Mouse (Mus musculus) liver, embryonic 15.5 days (tissue): ENCODE data around the gene Mpp2. TPM values are rescaled to one million over a fixed set of nuclear protein-coding genes. Genes with fewer than 3 reads are reported as not detected.

Experiments
- ATAC-seq: fragments of 200-750 bp; cut with Nextera tagmentation; 2 replicates; pipeline ENCODE4 v1.8.0; 2017; ENCODE audit warnings: moderate number of reproducible peaks, mild to moderate bottlenecking, moderate library complexity; ENCODE audit not compliant: insufficient read depth
- H3K27ac ChIP-seq: fragments of 300-500 bp; sonication (generic); replicated peaks from 2 replicates; pipeline ENCODE4 v1.5.1; 2015; ENCODE audit warnings: mild to moderate bottlenecking, inconsistent platforms
- H3K27me3 ChIP-seq: fragments of 300-500 bp; sonication (generic); 2 replicates; pipeline ENCODE4 v1.6.1; 2015; ENCODE audit warnings: mild to moderate bottlenecking, inconsistent platforms
- H3K36me3 ChIP-seq: fragments of 300-500 bp; sonication (generic); replicated peaks from 2 replicates; pipeline ENCODE4 v1.6.1; 2015; ENCODE audit warnings: moderate library complexity, mild to moderate bottlenecking, inconsistent platforms
- H3K4me1 ChIP-seq: fragments of 300-500 bp; sonication (generic); replicated peaks from 2 replicates; pipeline ENCODE4 v1.6.1; 2015; ENCODE audit warnings: inconsistent platforms
- H3K4me2 ChIP-seq: fragments of 300-500 bp; sonication (generic); 2 replicates; pipeline ENCODE4 v1.6.1; 2015; ENCODE audit warnings: moderate library complexity, mild to moderate bottlenecking, inconsistent platforms
- H3K4me3 ChIP-seq: fragments of 300-500 bp; sonication (generic); replicated peaks from 2 replicates; pipeline ENCODE4 v1.5.1; 2015; ENCODE audit warnings: mild to moderate bottlenecking, inconsistent platforms
- H3K9ac ChIP-seq: fragments of 300-500 bp; sonication (generic); 2 replicates; pipeline ENCODE4 v1.6.1; 2015; ENCODE audit warnings: moderate library complexity, mild to moderate bottlenecking, inconsistent platforms
- H3K9me3 ChIP-seq: fragments of 300-500 bp; sonication (generic); replicated peaks from 2 replicates; pipeline ENCODE4 v1.6.1; 2016; ENCODE audit warnings: inconsistent platforms
- WGBS: fragments of 180-500 bp; shearing (Covaris S2); methylation state at CpG from one replicate; pipeline ENCODE4 v1.1.7; 2015; ENCODE audit warnings: mixed read lengths; ENCODE audit not compliant: insufficient replicate concordance; 5-methylcytosine and 5-hydroxymethylcytosine counted together
- polyA plus RNA-seq: library from polyadenylated mRNA; unstranded; fragments of >200 nt; fragmentation: Nextera tagmentation; extraction: Ambion mirVana; gene quantifications from 2 replicates; pipeline ENCODE4 v1.2.1, GENCODE M21; 2015

Gene Mpp2
- polyA plus RNA-seq, result 11.5 and 13.3 TPM in 2 replicates

- no peaks in the 10 kb centered on the region for H3K9me3 ChIP-seq
- H3K9ac ChIP-seq, result peak within 1 kb of the TSS; percentile 77
- peak within 1 kb of the TSS; percentile 94 for H3K4me2 ChIP-seq
- peak; percentile 83 for ATAC-seq
- peaks cover 41% of the 10 kb centered on the region for H3K4me1 ChIP-seq
- peak within 1 kb of the TSS; percentile 95 for H3K27ac ChIP-seq
- H3K27me3 ChIP-seq, result no peaks in the 10 kb centered on the region
- under 1% methylated on average over 49 of the region's 49 CpGs for WGBS
- H3K36me3 ChIP-seq, result peaks cover 15% of the 10 kb centered on the region
- H3K4me3 ChIP-seq, result peak within 1 kb of the TSS; percentile 68
Measured at GRCm38 (mm10) chr11:102087931-102088898, at the start of gene Mpp2. Mpp2 (minus strand) TSS chr11:102088515.

DNA sequence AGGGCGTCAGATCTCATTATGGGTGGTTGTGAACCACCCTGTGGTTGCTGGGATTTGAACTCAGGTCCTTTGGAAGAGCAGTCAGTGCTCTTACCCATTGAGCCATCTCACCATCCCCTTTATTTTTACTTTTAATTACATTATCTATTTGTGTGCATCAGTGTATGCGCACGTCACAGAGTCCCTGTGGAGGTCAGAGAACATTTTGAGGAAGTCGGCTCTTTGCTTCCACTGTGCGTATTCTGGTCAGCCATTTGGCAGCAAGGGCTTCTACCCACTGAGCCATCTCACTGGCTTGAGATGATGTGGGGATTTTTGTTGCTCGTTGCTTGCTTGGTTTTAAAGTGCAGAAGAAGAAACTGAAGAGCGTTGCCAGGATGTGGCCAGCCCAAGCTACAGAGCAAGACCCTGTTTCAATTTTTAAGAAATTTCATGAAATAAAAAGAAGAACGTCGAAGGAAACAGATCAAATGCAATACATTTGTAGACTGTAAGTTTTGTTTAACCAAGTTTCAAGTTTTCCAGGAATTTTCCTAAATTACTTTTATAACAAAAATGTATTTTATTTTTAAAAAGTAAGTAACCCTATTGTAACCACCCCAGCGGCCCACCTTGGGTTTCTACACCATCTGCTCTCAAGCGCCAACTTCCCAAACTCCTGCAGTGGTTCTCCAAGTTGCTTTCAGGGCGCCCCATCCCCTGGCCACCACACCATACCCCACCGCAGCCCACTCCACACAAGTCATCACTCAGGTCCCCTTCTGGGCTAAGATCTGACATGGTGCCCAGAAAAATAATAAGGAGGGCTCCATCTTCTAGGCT, 49.5 kb upstream of the Mpp2 start:
- H3K9me3 ChIP-seq, result no peaks in the 10 kb centered on the region
- WGBS, result 26% methylated on average over 13 of the region's 13 CpGs
- ATAC-seq, result no peak
- peaks cover 4% of the 10 kb centered on the region for H3K4me1 ChIP-seq
- no peak overlapping the region for H3K27ac ChIP-seq
- peaks cover 49% of the 10 kb centered on the region for H3K27me3 ChIP-seq
- H3K36me3 ChIP-seq, result no peaks in the 10 kb centered on the region
- 0 out of 2 replicates have a peak overlapping the region, but pooled peaks have one; percentile 20 for H3K4me3 ChIP-seq
- H3K4me2 ChIP-seq, result peak overlapping the region; percentile 47
- no peak overlapping the region; the same call in 1 of the 2 replicates for H3K9ac ChIP-seq

GRCm38 (mm10) chr11:102134516-102134915, 46.2 kb upstream of the Mpp2 start:
- no peaks in the 10 kb centered on the region for H3K36me3 ChIP-seq
- H3K4me1 ChIP-seq, result peaks cover 22% of the 10 kb centered on the region
- no peak for ATAC-seq
- no peak overlapping the region for H3K4me2 ChIP-seq
- H3K27me3 ChIP-seq, result peaks cover 46% of the 10 kb centered on the region
- 25% methylated on average over 4 of the region's 4 CpGs for WGBS
- H3K9me3 ChIP-seq, result no peaks in the 10 kb centered on the region
- no peak overlapping the region for H3K4me3 ChIP-seq
- H3K27ac ChIP-seq, result no peak overlapping the region
- H3K9ac ChIP-seq, result no peak overlapping the region

- peak; percentile 66 for ATAC-seq
- Histone ChIP-seq H3K9ac (no peak overlapping the region), H3K27ac (0 out of 2 replicates have a peak overlapping the region, but pooled peaks have one; percentile 2), H3K4me2 (no peak overlapping the region), H3K9me3 (0 out of 2 replicates have a peak, but pooled peaks cover 2% of the 10 kb centered on the region), H3K27me3 (peaks cover 23% of the 10 kb centered on the region), H3K4me3 (no peak overlapping the region), H3K36me3 (no peaks in the 10 kb centered on the region), H3K4me1 (peaks cover 20% of the 10 kb centered on the region)
- 54% methylated on average over 6 of the region's 6 CpGs for WGBS
Measured at GRCm38 (mm10) chr11:102117386-102117785, 29.1 kb upstream of the Mpp2 start.

- Histone ChIP-seq H3K27ac (no peak overlapping the region), H3K27me3 (peaks cover 32% of the 10 kb centered on the region), H3K4me3 (no peak overlapping the region), H3K36me3 (no peaks in the 10 kb centered on the region), H3K4me1 (peaks cover 20% of the 10 kb centered on the region), H3K4me2 (no peak overlapping the region), H3K9ac (no peak overlapping the region), H3K9me3 (0 out of 2 replicates have a peak, but pooled peaks cover 2% of the 10 kb centered on the region)
- peak; percentile 44; the same call in 1 of the 2 replicates for ATAC-seq
- 21% methylated on average over 8 of the region's 8 CpGs for WGBS
Measured at GRCm38 (mm10) chr11:102116241-102116640, 27.9 kb upstream of the Mpp2 start.

- ATAC-seq, result no peak
- Histone ChIP-seq H3K4me2 (no peak overlapping the region), H3K27ac (no peak overlapping the region), H3K9me3 (no peaks in the 10 kb centered on the region), H3K9ac (no peak overlapping the region), H3K4me1 (peaks cover 8% of the 10 kb centered on the region), H3K36me3 (no peaks in the 10 kb centered on the region), H3K4me3 (no peak overlapping the region), H3K27me3 (peaks cover 74% of the 10 kb centered on the region)
- 58% methylated on average over 5 of the region's 5 CpGs for WGBS
Measured at GRCm38 (mm10) chr11:102111576-102111975, 23.3 kb upstream of the Mpp2 start.

GRCm38 (mm10) chr11:102107732-102108131, 19.4 kb upstream of the Mpp2 start, which contains the start of gene Pyy:
Pyy (minus strand) TSS chr11:102107832.
- no peaks in the 10 kb centered on the region for H3K9me3 ChIP-seq
- no peak within 1 kb of the TSS for H3K4me3 ChIP-seq
- ATAC-seq, result no peak
- 20% methylated on average over 9 of the region's 9 CpGs for WGBS
- H3K4me1 ChIP-seq, result peaks cover 9% of the 10 kb centered on the region
- H3K4me2 ChIP-seq, result no peak within 1 kb of the TSS
- H3K36me3 ChIP-seq, result no peaks in the 10 kb centered on the region
- no peak within 1 kb of the TSS for H3K27ac ChIP-seq
- no peak within 1 kb of the TSS for H3K9ac ChIP-seq
- H3K27me3 ChIP-seq, result peaks cover 96% of the 10 kb centered on the region

GRCm38 (mm10) chr11:102106911-102107310, 18.6 kb upstream of the Mpp2 start:
- H3K4me2 ChIP-seq, result no peak overlapping the region
- ATAC-seq, result no peak
- H3K9ac ChIP-seq, result no peak overlapping the region
- H3K4me3 ChIP-seq, result no peak overlapping the region
- peaks cover 17% of the 10 kb centered on the region for H3K4me1 ChIP-seq
- no peak overlapping the region for H3K27ac ChIP-seq
- no peaks in the 10 kb centered on the region for H3K36me3 ChIP-seq
- peaks cover 98% of the 10 kb centered on the region for H3K27me3 ChIP-seq
- 5% methylated on average over 21 of the region's 21 CpGs for WGBS
- no peaks in the 10 kb centered on the region for H3K9me3 ChIP-seq

- H3K9me3 ChIP-seq, result no peaks in the 10 kb centered on the region
- no peak overlapping the region for H3K9ac ChIP-seq
- 0 out of 2 replicates have a peak, but pooled peaks have one; percentile 9 for ATAC-seq
- H3K27ac ChIP-seq, result no peak overlapping the region
- peak overlapping the region; percentile 4; the same call in 1 of the 2 replicates for H3K4me2 ChIP-seq
- WGBS, result 7% methylated on average over 17 of the region's 17 CpGs
- peaks cover 24% of the 10 kb centered on the region for H3K4me1 ChIP-seq
- H3K27me3 ChIP-seq, result peaks cover 100% of the 10 kb centered on the region
- no peak overlapping the region for H3K4me3 ChIP-seq
- H3K36me3 ChIP-seq, result no peaks in the 10 kb centered on the region
Measured at GRCm38 (mm10) chr11:102102485-102103258, 14.4 kb upstream of the Mpp2 start.

DNA sequence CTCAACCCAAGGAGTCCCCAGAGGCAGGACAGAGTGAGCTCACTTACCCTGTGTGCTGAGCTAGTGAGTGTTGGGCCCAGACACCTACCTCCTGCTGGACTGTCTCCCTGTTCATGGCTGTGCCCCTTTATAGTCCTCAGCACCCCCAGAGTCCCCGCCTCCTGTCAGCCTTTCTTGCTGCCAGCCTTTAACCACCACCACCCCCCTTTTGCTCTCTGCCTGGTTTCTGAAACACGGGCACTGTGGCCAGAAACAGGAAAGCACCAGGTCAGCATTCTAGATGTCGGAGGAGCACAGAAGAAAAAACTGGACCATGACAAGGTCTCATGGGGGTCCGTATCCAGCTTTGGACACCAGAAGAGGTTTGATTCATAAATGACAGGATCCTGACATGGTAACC, 12.9 kb upstream of the Mpp2 start, which contains the start of gene Ppy:
Gene Ppy, minus strand, starts transcription at position 101 of the 400 bp plus-strand sequence.
- no peak for ATAC-seq
- H3K27me3 ChIP-seq, result peaks cover 89% of the 10 kb centered on the region

More for the DNA sequence above, 12.9 kb upstream of the Mpp2 start, which contains the start of gene Ppy:
- no peak within 1 kb of the TSS for H3K9ac ChIP-seq
- H3K4me1 ChIP-seq, result peaks cover 36% of the 10 kb centered on the region
- no peak within 1 kb of the TSS for H3K4me3 ChIP-seq
- WGBS, result 56% methylated on average over 4 of the region's 4 CpGs
- H3K9me3 ChIP-seq, result no peaks in the 10 kb centered on the region
- H3K27ac ChIP-seq, result no peak within 1 kb of the TSS
- H3K4me2 ChIP-seq, result peak within 1 kb of the TSS; percentile 4; the same call in 1 of the 2 replicates
- no peaks in the 10 kb centered on the region for H3K36me3 ChIP-seq
